In genomic region chr14:15148516-15148915, GRCm38 (mm10) we compare ENCODE assay signal across 33 mouse cellular contexts.
"Had no signal": no experiment of that assay in that cellular context is flagged by ENCODE, and none has a peak within 500 bp of the region (broad histone marks: within the 10 kb centered on the region; RNA-seq: fewer than 3 reads in every experiment).

No protein-coding gene starts in this region.

- H3K4me1 ChIP-seq: limb, embryonic 10.5 days; limb, embryonic 12.5 days; limb, embryonic 13.5 days; limb, embryonic 15.5 days; liver, embryonic 12.5 days; liver, embryonic 13.5 days; liver, embryonic 15.5 days; lung, embryonic 15.5 days; midbrain, embryonic 10.5 days; midbrain, embryonic 12.5 days; midbrain, embryonic 13.5 days; midbrain, embryonic 15.5 days; neural tube, embryonic 12.5 days; neural tube, embryonic 13.5 days had no signal

- H3K4me2 ChIP-seq: limb, embryonic 12.5 days; limb, embryonic 13.5 days; limb, embryonic 15.5 days; liver, embryonic 11.5 days; liver, embryonic 12.5 days; liver, embryonic 13.5 days; liver, embryonic 15.5 days; lung, embryonic 14.5 days; lung, embryonic 15.5 days; midbrain, embryonic 11.5 days; midbrain, embryonic 12.5 days; midbrain, embryonic 13.5 days; midbrain, embryonic 15.5 days; neural tube, embryonic 12.5 days; neural tube, embryonic 13.5 days had no signal

- H3K36me3 ChIP-seq: limb, embryonic 10.5 days; limb, embryonic 12.5 days; limb, embryonic 13.5 days; limb, embryonic 15.5 days; liver, embryonic 12.5 days; liver, embryonic 13.5 days; liver, embryonic 15.5 days; lung, embryonic 15.5 days; midbrain, embryonic 10.5 days; midbrain, embryonic 12.5 days; midbrain, embryonic 13.5 days; midbrain, embryonic 15.5 days; neural tube, embryonic 12.5 days; neural tube, embryonic 13.5 days had no signal

- H3K9ac ChIP-seq: limb, embryonic 12.5 days; limb, embryonic 13.5 days; limb, embryonic 15.5 days; liver, embryonic 12.5 days; liver, embryonic 13.5 days; liver, embryonic 14.5 days; liver, embryonic 15.5 days; liver, postnatal 0 days; lung, embryonic 14.5 days; lung, embryonic 15.5 days; midbrain, embryonic 12.5 days; midbrain, embryonic 13.5 days; midbrain, embryonic 15.5 days; neural tube, embryonic 12.5 days; neural tube, embryonic 13.5 days had no signal

- ATAC-seq: liver, embryonic 12.5 days; liver, postnatal 0 days; lung, postnatal 0 days; midbrain, embryonic 13.5 days; midbrain, embryonic 15.5 days; midbrain, embryonic 16.5 days had no signal

- H3K4me3 ChIP-seq: limb, embryonic 10.5 days; limb, embryonic 12.5 days; limb, embryonic 13.5 days; limb, embryonic 15.5 days; liver, embryonic 12.5 days; liver, embryonic 13.5 days; liver, embryonic 15.5 days; lung, embryonic 15.5 days; megakaryocyte, embryonic 14.5 days; midbrain, embryonic 10.5 days; midbrain, embryonic 12.5 days; midbrain, embryonic 13.5 days; midbrain, embryonic 15.5 days; myocyte; neural tube, embryonic 12.5 days; neural tube, embryonic 13.5 days had no signal

- H3K27ac ChIP-seq: limb, embryonic 10.5 days; limb, embryonic 12.5 days; limb, embryonic 13.5 days; limb, embryonic 15.5 days; liver, embryonic 12.5 days; liver, embryonic 13.5 days; liver, embryonic 14.5 days; liver, embryonic 15.5 days; lung, embryonic 15.5 days; macrophage; midbrain, embryonic 10.5 days; midbrain, embryonic 12.5 days; midbrain, embryonic 13.5 days; midbrain, embryonic 15.5 days; neural tube, embryonic 12.5 days; neural tube, embryonic 13.5 days had no signal

- DNase-seq: left cerebral cortex, postnatal 4 days; liver; liver, embryonic 13.5 days; liver, postnatal 0 days; lung, adult 18-20 months; lung, adult 2 months; lung, embryonic 14.5 days; lung, postnatal 10 days; lung, postnatal 14 days; lung, postnatal 36 days; lung, postnatal 4 days; midbrain, embryonic 14.5 days had no signal

- H3K9me3 ChIP-seq: limb, embryonic 10.5 days; limb, embryonic 12.5 days; limb, embryonic 13.5 days; limb, embryonic 15.5 days; liver, embryonic 12.5 days; liver, embryonic 13.5 days; liver, embryonic 15.5 days; lung, embryonic 15.5 days; megakaryocyte, embryonic 14.5 days; midbrain, embryonic 10.5 days; midbrain, embryonic 12.5 days; midbrain, embryonic 13.5 days; midbrain, embryonic 15.5 days; neural tube, embryonic 12.5 days; neural tube, embryonic 13.5 days had no signal

- H3K27me3 ChIP-seq: limb, embryonic 12.5 days; limb, embryonic 13.5 days; limb, embryonic 15.5 days; liver, embryonic 12.5 days; liver, embryonic 13.5 days; liver, embryonic 15.5 days; lung, embryonic 15.5 days; megakaryocyte, embryonic 14.5 days; midbrain, embryonic 12.5 days; midbrain, embryonic 13.5 days; midbrain, embryonic 15.5 days; neural tube, embryonic 12.5 days; neural tube, embryonic 13.5 days had no signal
